Mouse (Mus musculus) neural tube, embryonic 10.5 days (tissue): ENCODE measurements at regions not wholly inside any gene's neighbourhood (a gene's known extent, or its start where the extent isn't known, plus 50 kb on each side); places are given as distances from the start of the nearest gene placed in this dataset.

Experiments used
- DNase-seq: peaks from one replicate; pipeline ENCODE4 v3.0.0-alpha.2; 2017; ENCODE audit warnings: low spot score; ENCODE audit errors: extremely low spot score

- no peak for DNase-seq
These were observed 215.6 kb upstream of the Tll1 start for GRCm38 (mm10) chr8:64421502-64422199.

- DNase-seq = no peak
These were observed 206.6 kb upstream of the Tll1 start for GRCm38 (mm10) chr8:64412488-64413188.

DNA sequence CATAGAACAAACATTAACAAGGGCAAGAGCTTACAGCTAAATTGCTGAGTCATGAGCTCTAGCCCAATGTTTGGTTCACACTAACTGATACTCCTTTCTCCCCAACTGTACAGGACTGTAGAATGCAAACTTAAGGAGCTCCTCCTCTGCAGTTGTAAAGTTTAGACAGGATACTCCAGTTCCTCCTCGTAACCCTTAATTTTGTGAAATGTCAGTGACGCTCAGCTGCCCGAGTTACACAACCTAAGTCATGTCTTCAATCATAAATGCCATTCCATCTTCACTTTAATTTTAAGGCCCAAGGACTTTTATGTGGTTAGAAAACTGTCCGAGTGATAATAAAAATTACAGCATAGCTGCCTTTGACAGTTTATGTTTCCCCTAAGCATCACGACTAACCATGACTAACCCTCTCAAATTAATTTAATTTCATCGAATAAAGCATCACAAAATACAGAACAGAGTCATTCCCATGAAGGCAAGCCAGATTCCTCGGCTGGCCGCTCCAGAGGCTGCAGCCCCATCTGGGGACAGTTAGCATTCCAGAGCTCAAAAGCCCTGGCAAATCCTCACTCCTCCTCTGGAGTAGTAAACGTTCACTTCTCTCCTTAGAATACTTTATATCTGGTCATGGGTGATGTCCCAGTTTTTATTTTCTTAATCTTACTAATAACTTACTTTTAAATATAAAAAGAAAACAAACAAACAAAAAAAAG is 200.9 kb upstream of the Tll1 start:
- DNase-seq = no peak

- no peak for DNase-seq
These were observed 193.5 kb upstream of the Tll1 start for GRCm38 (mm10) chr8:64399554-64399953.

DNA sequence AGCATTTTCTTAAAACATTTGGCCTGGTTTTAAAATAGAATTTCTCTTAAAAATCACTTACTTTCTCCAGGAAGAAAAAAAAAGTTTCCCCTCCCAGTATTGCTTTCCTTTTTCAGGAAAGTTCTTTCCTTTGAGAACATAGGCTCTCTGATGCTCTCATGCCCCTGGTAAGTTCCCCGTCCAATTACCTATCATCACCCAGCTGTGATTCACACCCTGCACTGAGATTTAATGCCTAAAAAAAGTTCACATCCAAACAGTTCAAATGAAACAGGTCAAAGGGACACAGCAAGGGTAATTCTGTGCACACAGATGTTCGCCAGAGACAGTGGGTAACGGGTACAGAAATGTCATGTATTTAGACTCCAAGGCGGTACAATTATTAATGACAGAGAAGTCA is 191.8 kb upstream of the Tll1 start:
- no peak for DNase-seq

- DNase-seq = no peak
These were observed 189.7 kb upstream of the Tll1 start for GRCm38 (mm10) chr8:64395816-64396215.

DNA sequence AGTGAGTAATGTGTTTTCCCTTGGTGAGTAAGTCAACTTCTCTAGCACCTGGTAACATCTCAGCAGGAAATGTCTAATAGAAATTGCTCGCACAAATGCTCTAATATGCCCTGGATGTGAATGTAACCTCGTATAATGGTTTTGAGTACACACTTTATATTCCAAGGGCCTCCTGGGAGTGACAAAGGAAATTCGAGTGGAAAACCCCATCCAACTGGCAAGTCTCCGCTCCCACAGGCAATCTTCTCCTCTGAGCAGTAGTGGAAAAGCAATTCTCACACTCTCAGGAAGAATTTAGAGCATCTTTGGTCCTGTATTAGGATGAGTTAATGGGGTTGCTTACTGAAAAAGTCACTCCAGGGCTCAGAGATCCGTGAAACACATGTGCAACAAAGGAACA is 183.4 kb upstream of the Tll1 start:
- DNase-seq = no peak

GRCm38 (mm10) chr8:64388299-64388698 is 182.2 kb upstream of the Tll1 start:
- DNase-seq = no peak

- no peak for DNase-seq
These were observed 173.8 kb upstream of the Tll1 start for GRCm38 (mm10) chr8:64379732-64380349.

DNA sequence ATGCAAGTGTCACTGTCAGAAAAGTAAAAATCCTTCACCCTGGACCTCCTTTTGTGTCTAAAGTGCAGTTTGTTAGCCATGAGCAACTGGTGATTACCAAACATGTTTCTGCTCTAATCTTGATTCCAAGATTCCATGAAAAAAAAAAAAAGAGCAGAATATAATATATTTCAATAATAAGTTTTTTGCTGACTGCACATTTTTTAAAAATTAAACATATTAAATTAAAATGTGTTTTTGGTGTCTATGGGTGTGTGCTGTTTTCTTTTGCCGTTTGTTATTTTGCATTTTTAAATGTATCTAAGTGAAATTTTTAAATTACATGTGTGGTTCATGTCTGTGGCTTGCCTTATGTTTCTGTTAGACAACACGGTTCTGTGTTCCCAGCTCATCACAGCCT is 171.8 kb upstream of the Tll1 start:
- no peak for DNase-seq

GRCm38 (mm10) chr8:64375509-64375908 is 169.4 kb upstream of the Tll1 start:
- no peak for DNase-seq

- no peak for DNase-seq
These were observed 168.9 kb upstream of the Tll1 start for GRCm38 (mm10) chr8:64374980-64375379.

- DNase-seq = peak; percentile 26
These were observed 163.9 kb upstream of the Tll1 start for GRCm38 (mm10) chr8:64369973-64370372.

DNA sequence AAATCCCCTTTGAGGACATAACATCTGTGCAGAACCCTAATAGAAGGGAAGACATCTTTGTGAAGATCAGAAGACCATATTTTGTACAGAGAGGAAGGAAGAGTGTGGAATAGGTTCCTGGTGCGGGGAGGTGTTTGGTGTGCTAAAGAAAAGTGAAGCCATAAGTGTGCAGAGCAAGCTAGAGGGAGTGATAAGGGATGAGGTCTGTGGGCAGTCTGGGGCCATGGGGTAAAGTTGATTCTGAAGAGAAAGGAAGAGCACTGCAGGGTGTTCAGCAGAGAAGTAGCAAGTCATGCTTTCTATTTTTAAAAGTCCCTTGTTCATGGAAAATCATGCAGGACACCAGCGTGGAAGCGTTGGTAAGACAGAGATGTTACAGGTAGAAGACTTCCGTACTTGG is 161.8 kb upstream of the Tll1 start:
- DNase-seq = no peak

GRCm38 (mm10) chr8:64366974-64367266 is 160.8 kb upstream of the Tll1 start:
- DNase-seq = no peak

DNA sequence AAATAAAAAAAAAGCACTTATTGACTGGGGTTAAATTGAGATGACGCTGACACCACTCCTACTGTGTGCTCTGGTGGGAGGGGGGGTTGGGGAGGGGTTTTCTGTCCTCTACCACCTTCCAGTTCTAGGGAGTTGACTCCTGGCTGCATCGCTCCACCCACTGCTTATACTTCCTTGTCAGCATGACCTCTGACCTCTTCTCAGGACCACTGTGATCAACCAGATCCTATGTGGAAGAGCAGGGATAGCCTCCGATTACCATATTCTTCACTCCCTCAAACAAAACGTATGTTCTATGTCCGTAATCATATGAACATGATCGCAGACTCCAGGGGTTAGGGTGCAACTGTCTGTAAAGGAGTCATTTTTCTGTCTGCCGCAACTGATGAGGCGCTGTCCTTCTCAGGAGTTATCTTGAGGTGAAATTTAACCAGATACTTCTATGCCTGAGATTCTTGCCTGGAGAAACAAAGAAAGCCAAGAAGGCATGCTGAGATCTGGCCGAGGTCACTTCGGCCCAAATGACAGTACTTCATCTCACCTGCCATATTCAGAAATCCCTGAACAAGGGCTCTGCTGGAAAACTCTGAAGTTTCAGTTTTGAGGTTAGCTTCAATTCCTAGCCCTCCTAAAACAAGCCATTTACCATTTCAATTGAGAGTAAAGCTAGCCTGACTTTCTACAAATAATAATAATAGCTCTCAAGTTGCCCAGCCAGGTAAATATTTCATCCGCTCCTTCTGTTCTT is 160.3 kb upstream of the Tll1 start:
- DNase-seq = no peak

GRCm38 (mm10) chr8:64357092-64357491 is 151.0 kb upstream of the Tll1 start:
- no peak for DNase-seq

GRCm38 (mm10) chr8:64348082-64348646 is 142.1 kb upstream of the Tll1 start:
- DNase-seq = no peak

GRCm38 (mm10) chr8:64347490-64347889 is 141.4 kb upstream of the Tll1 start:
- no peak for DNase-seq

DNA sequence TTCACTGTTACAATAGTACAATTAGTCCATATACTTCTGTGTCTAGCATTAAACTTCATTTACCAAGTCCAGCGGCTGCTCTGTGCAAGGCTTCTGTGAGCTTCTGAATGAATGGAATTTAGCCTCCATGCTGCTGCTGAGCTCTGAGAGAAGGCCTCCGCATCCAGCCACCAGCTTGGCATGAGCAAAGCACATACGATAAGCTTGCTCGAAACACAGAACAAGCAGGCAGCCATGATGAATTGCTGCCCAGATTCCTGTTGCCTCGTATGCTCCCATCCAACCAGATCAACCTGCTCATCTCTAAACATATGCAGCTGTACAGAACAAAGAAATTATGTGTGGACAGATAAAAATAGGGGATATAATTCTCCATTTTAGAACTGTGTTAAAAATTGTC is 140.4 kb upstream of the Tll1 start:
- DNase-seq = no peak

GRCm38 (mm10) chr8:64344933-64345332 is 138.9 kb upstream of the Tll1 start:
- no peak for DNase-seq
